Mouse (Mus musculus): ENCODE data around the gene Ube3b. TPM values are rescaled to one million over a fixed set of nuclear protein-coding genes. Genes with fewer than 3 reads are reported as not detected.

Ube3b gene
- polyA plus RNA-seq, 1 experiment = 43.0 TPM

- H3K4me3 ChIP-seq (ENCODE audit: low read depth, low read length) = no peak overlapping the region
- H3K9me3 ChIP-seq (replicated peaks; ENCODE audit: control insufficient read depth, insufficient read depth, low read length, poor library complexity, severe bottlenecking) = no peaks in the 10 kb centered on the region
- TF ChIP-seq EP300 (IDR thresholded peaks at IDR 0.05; ENCODE audit: insufficient read depth, low read depth, low read length) (no peak), CTCF (IDR thresholded peaks at IDR 0.05; ENCODE audit: low read depth, low read length) (no peak), POLR2A (IDR thresholded peaks at IDR 0.05; ENCODE audit: insufficient read depth, low read length) (no peak)
- H3K4me1 ChIP-seq (ENCODE audit: control insufficient read depth, insufficient read depth, low read length) = no peaks in the 10 kb centered on the region
- no peak overlapping the region for H3K27ac ChIP-seq (ENCODE audit: insufficient read depth, low read length)
- no peak overlapping the region for H3K9ac ChIP-seq (ENCODE audit: low read depth, poor library complexity, severe bottlenecking)
- no peaks in the 10 kb centered on the region for H3K27me3 ChIP-seq (ENCODE audit: control insufficient read depth, insufficient read depth, low read length, poor library complexity, severe bottlenecking)
- H3K36me3 ChIP-seq (ENCODE audit: control insufficient read depth, insufficient read depth, low read length, poor library complexity, severe bottlenecking) = no peaks in the 10 kb centered on the region
Measured at GRCm38 (mm10) chr5:114421561-114422298, 41.3 kb downstream of the Ube3b start.

- Histone ChIP-seq H3K4me3 (ENCODE audit: low read depth, low read length) (no peak overlapping the region), H3K27ac (ENCODE audit: insufficient read depth, low read length) (no peak overlapping the region), H3K9me3 (replicated peaks; ENCODE audit: control insufficient read depth, insufficient read depth, low read length, poor library complexity, severe bottlenecking) (no peaks in the 10 kb centered on the region), H3K4me1 (ENCODE audit: control insufficient read depth, insufficient read depth, low read length) (no peaks in the 10 kb centered on the region), H3K9ac (ENCODE audit: low read depth, poor library complexity, severe bottlenecking) (no peak overlapping the region), H3K36me3 (ENCODE audit: control insufficient read depth, insufficient read depth, low read length, poor library complexity, severe bottlenecking) (no peaks in the 10 kb centered on the region), H3K27me3 (ENCODE audit: control insufficient read depth, insufficient read depth, low read length, poor library complexity, severe bottlenecking) (no peaks in the 10 kb centered on the region)
- TF ChIP-seq EP300 (IDR thresholded peaks at IDR 0.05; ENCODE audit: insufficient read depth, low read depth, low read length) (no peak), CTCF (IDR thresholded peaks at IDR 0.05; ENCODE audit: low read depth, low read length) (no peak)
Measured at GRCm38 (mm10) chr5:114422591-114422990, 42.2 kb downstream of the Ube3b start.

- no peaks in the 10 kb centered on the region for H3K9me3 ChIP-seq (replicated peaks; ENCODE audit: control insufficient read depth, insufficient read depth, low read length, poor library complexity, severe bottlenecking)
- no peak overlapping the region for H3K4me3 ChIP-seq (ENCODE audit: low read depth, low read length)
- no peak overlapping the region for H3K9ac ChIP-seq (ENCODE audit: low read depth, poor library complexity, severe bottlenecking)
- H3K4me1 ChIP-seq (ENCODE audit: control insufficient read depth, insufficient read depth, low read length) = no peaks in the 10 kb centered on the region
- TF ChIP-seq POLR2A (IDR thresholded peaks at IDR 0.05; ENCODE audit: insufficient read depth, low read length) (no peak), EP300 (IDR thresholded peaks at IDR 0.05; ENCODE audit: insufficient read depth, low read depth, low read length) (no peak), CTCF (IDR thresholded peaks at IDR 0.05; ENCODE audit: low read depth, low read length) (no peak)
- H3K27me3 ChIP-seq (ENCODE audit: control insufficient read depth, insufficient read depth, low read length, poor library complexity, severe bottlenecking) = no peaks in the 10 kb centered on the region
- no peak overlapping the region for H3K27ac ChIP-seq (ENCODE audit: insufficient read depth, low read length)
- H3K36me3 ChIP-seq (ENCODE audit: control insufficient read depth, insufficient read depth, low read length, poor library complexity, severe bottlenecking) = no peaks in the 10 kb centered on the region
Measured at GRCm38 (mm10) chr5:114423961-114424360, 43.6 kb downstream of the Ube3b start.

GRCm38 (mm10) chr5:114426732-114427131 is 46.3 kb downstream of the Ube3b start:
- no peak overlapping the region for H3K27ac ChIP-seq (ENCODE audit: insufficient read depth, low read length)
- H3K9ac ChIP-seq (ENCODE audit: low read depth, poor library complexity, severe bottlenecking) = no peak overlapping the region
- no peaks in the 10 kb centered on the region for H3K36me3 ChIP-seq (ENCODE audit: control insufficient read depth, insufficient read depth, low read length, poor library complexity, severe bottlenecking)
- TF ChIP-seq CTCF (IDR thresholded peaks at IDR 0.05; ENCODE audit: low read depth, low read length) (no peak), POLR2A (IDR thresholded peaks at IDR 0.05; ENCODE audit: insufficient read depth, low read length) (no peak), EP300 (IDR thresholded peaks at IDR 0.05; ENCODE audit: insufficient read depth, low read depth, low read length) (no peak)
- H3K9me3 ChIP-seq (replicated peaks; ENCODE audit: control insufficient read depth, insufficient read depth, low read length, poor library complexity, severe bottlenecking) = no peaks in the 10 kb centered on the region
- H3K4me1 ChIP-seq (ENCODE audit: control insufficient read depth, insufficient read depth, low read length) = no peaks in the 10 kb centered on the region
- H3K4me3 ChIP-seq (ENCODE audit: low read depth, low read length) = no peak overlapping the region
- no peaks in the 10 kb centered on the region for H3K27me3 ChIP-seq (ENCODE audit: control insufficient read depth, insufficient read depth, low read length, poor library complexity, severe bottlenecking)

- Histone ChIP-seq H3K27me3 (ENCODE audit: control insufficient read depth, insufficient read depth, low read length, poor library complexity, severe bottlenecking) (no peaks in the 10 kb centered on the region), H3K27ac (ENCODE audit: insufficient read depth, low read length) (no peak overlapping the region), H3K9me3 (replicated peaks; ENCODE audit: control insufficient read depth, insufficient read depth, low read length, poor library complexity, severe bottlenecking) (no peaks in the 10 kb centered on the region), H3K36me3 (ENCODE audit: control insufficient read depth, insufficient read depth, low read length, poor library complexity, severe bottlenecking) (no peaks in the 10 kb centered on the region), H3K9ac (ENCODE audit: low read depth, poor library complexity, severe bottlenecking) (no peak overlapping the region), H3K4me1 (ENCODE audit: control insufficient read depth, insufficient read depth, low read length) (no peaks in the 10 kb centered on the region), H3K4me3 (ENCODE audit: low read depth, low read length) (no peak overlapping the region)
- TF ChIP-seq POLR2A (IDR thresholded peaks at IDR 0.05; ENCODE audit: insufficient read depth, low read length) (no peak), EP300 (IDR thresholded peaks at IDR 0.05; ENCODE audit: insufficient read depth, low read depth, low read length) (no peak), CTCF (IDR thresholded peaks at IDR 0.05; ENCODE audit: low read depth, low read length) (no peak)
Measured at GRCm38 (mm10) chr5:114428621-114429020, 48.2 kb downstream of the Ube3b start.

GRCm38 (mm10) chr5:114429781-114430180 is 49.4 kb downstream of the Ube3b start:
- no peaks in the 10 kb centered on the region for H3K27me3 ChIP-seq (ENCODE audit: control insufficient read depth, insufficient read depth, low read length, poor library complexity, severe bottlenecking)
- no peak overlapping the region for H3K27ac ChIP-seq (ENCODE audit: insufficient read depth, low read length)
- no peak overlapping the region for H3K9ac ChIP-seq (ENCODE audit: low read depth, poor library complexity, severe bottlenecking)
- H3K4me1 ChIP-seq (ENCODE audit: control insufficient read depth, insufficient read depth, low read length) = no peaks in the 10 kb centered on the region
- no peaks in the 10 kb centered on the region for H3K36me3 ChIP-seq (ENCODE audit: control insufficient read depth, insufficient read depth, low read length, poor library complexity, severe bottlenecking)
- TF ChIP-seq POLR2A (IDR thresholded peaks at IDR 0.05; ENCODE audit: insufficient read depth, low read length) (no peak), EP300 (IDR thresholded peaks at IDR 0.05; ENCODE audit: insufficient read depth, low read depth, low read length) (no peak), CTCF (IDR thresholded peaks at IDR 0.05; ENCODE audit: low read depth, low read length) (no peak)
- no peaks in the 10 kb centered on the region for H3K9me3 ChIP-seq (replicated peaks; ENCODE audit: control insufficient read depth, insufficient read depth, low read length, poor library complexity, severe bottlenecking)
- H3K4me3 ChIP-seq (ENCODE audit: low read depth, low read length) = no peak overlapping the region
